Mouse (Mus musculus) ES-Bruce4 (cell line): ENCODE results near the gene Caps2.

ENCODE experiments used
- CTCF ChIP-seq: IDR thresholded peaks from one replicate; pipeline ENCODE4 v1.8.1; 2011; ENCODE audit warnings: low read depth, low read length
- EP300 ChIP-seq: IDR thresholded peaks from 2 replicates; pipeline ENCODE4 v1.6.1; 2011; ENCODE audit warnings: low read depth, low read length; ENCODE audit not compliant: insufficient read depth
- POLR2A ChIP-seq: IDR thresholded peaks from one replicate; pipeline ENCODE4 v1.8.1; 2011; ENCODE audit warnings: low read length; ENCODE audit not compliant: insufficient read depth

GRCm38 (mm10) chr10:112203463-112203862 lies 40.0 kb downstream of the Caps2 start:
- TF ChIP-seq POLR2A (no peak), EP300 (no peak), CTCF (no peak)
